Mouse (Mus musculus) E14TG2a.4 (cell line): ENCODE measurements around the gene Ano5.

ENCODE experiments used
- CTCF ChIP-seq: conservative IDR thresholded peaks from 2 replicates; pipeline ENCODE4 v1.5.1; 2014; ENCODE audit warnings: low read length
- NANOG ChIP-seq: IDR thresholded peaks from 2 replicates; pipeline ENCODE4 v1.6.1; 2014; ENCODE audit warnings: borderline replicate concordance, low read length, mixed read lengths
- POU5F1 ChIP-seq: IDR thresholded peaks from 2 replicates; pipeline ENCODE4 v1.6.1; 2014; ENCODE audit warnings: low read length, borderline replicate concordance

DNA sequence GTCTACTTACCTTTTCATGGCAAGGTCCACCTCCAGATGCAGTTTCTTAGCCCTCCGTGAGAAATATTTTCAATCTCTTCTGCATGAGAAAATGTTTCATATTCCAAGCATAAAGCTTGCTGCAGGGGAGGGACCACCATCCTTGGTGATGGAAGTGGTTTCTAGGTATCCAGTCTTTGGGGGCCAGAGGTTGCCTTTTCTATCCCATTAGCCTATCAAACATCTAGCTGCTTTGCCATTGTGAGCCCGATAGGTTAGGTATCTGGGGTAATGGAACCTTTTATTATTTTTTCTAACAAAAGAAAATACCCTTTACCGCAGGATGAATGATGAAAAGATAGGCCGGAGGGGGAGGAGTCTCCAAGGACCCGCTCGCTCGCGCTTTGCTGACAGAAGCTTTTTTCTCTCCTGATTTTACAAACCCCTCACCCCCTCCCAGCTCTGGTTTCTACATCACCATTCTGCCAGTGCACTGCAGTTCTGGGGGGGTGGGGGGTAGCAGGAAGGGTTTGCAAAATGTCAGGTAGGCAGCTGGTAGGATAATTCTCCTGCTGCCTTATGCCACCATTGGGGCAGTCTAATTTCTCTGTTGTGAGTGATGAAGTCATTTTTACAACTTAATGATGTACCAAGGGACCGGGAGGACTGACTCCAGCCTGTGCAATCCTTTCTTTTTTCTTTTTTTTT is 121.9 kb downstream of the Ano5 start:
- TF ChIP-seq CTCF (no peak), POU5F1 (no peak), NANOG (no peak)
